Mouse (Mus musculus) Patski (cell line): ENCODE results near the gene Cct4. TPM values are rescaled to one million over a fixed set of nuclear protein-coding genes. Genes with fewer than 3 reads are reported as not detected.
A peak's percentile ranks its signal among the peaks of the same experiment; 100 is the strongest.

Experiments
- ATAC-seq: fragments of 100-300 bp; one replicate; pipeline ENCODE4 v1.8.0; 2021
- CTCF ChIA-PET: fragments of 350-600 bp; sonication (Branson Sonifier 250); formaldehyde crosslinking; loops from one replicate; lab custom pipeline; 2022; ENCODE audit warnings: inconsistent platforms; lab: Charles Lee
- POLR2A ChIA-PET: fragments of 350-600 bp; sonication (Branson Sonifier 250); formaldehyde crosslinking; loops from one replicate; lab custom pipeline; 2022; ENCODE audit warnings: antibody characterized with exemption, inconsistent platforms; lab: Charles Lee
- DNase-seq: peaks from one replicate; pipeline ENCODE4 v3.0.0-alpha.2; 2011; ENCODE audit warnings: low read depth, low spot score
- H3K27me3 ChIP-seq: fragments of 371-371 bp; one replicate; pipeline ENCODE4 v1.5.1; 2021
- CTCF ChIP-seq: fragments of 100-300 bp; IDR thresholded peaks from one replicate; pipeline ENCODE4 v1.5.1; 2021
- in situ Hi-C: fragments of 300-500 bp; cut with MboI; formaldehyde crosslinking; loops from 3 replicates; pipeline ENCODE4 v1.11.1; 2018; ENCODE audit warnings: low pct_unique_long_range_greater_than_20kb, mixed read lengths
- polyA plus RNA-seq: library from polyadenylated mRNA; unstranded; gene quantifications from one replicate; pipeline ENCODE4 v1.2.3, GENCODE M21; 2021

The Cct4 gene
- polyA plus RNA-seq, 1 experiment from 2014 or later = 260 TPM

GRCm38 (mm10) chr11:22981543-22981950, 8.8 kb upstream of the Cct4 start:
- CTCF ChIA-PET = interaction anchor here (1.1 to 1.4 kb wide), 3 partner anchors 12 to 25 kb away, joined by 3 to 6 read pairs (median 3); no protein-coding TSS in a partner anchor
- DNase-seq (no peak), ATAC-seq (peak; percentile 52)
- H3K27me3 ChIP-seq = no peaks in the 10 kb centered on the region
- in situ Hi-C loops = loop anchor here (25.0 kb wide), 2 partner anchors 581 to 781 kb away; partner anchors contain the start of gene Rel
- TF ChIP-seq CTCF = no peak
- POLR2A ChIA-PET = interaction anchor here (0.8 to 1.8 kb wide), 2 partner anchors 8 to 23 kb away, joined by 3 read pairs; no protein-coding TSS in a partner anchor

- ATAC-seq (peak; percentile 95), DNase-seq (no peak)
- in situ Hi-C loops = loop anchor here (25.0 kb wide), 2 partner anchors 580 to 780 kb away; partner anchors contain the start of gene Rel
- POLR2A ChIA-PET = interaction anchor here (0.8 to 1.8 kb wide), 3 partner anchors 8 to 22 kb away, joined by 3 to 4 read pairs (median 3); partner anchors contain the start of gene Cct4
- H3K27me3 ChIP-seq = no peaks in the 10 kb centered on the region
- TF ChIP-seq CTCF = peak; percentile 69
- CTCF ChIA-PET = interaction anchor here (1.0 to 1.4 kb wide), 7 partner anchors 9 to 356 kb away, joined by 3 to 6 read pairs (median 3); no protein-coding TSS in a partner anchor
Measured at GRCm38 (mm10) chr11:22981984-22982757, 8.1 kb upstream of the Cct4 start, which contains the start of the genes Gm28048 and Commd1. Gene Gm28048 (minus strand): TSS chr11:22982090. Gene Commd1 (minus strand): TSS chr11:22982382.

GRCm38 (mm10) chr11:22982846-22983245, 7.5 kb upstream of the Cct4 start:
- in situ Hi-C loops = loop anchor here (25.0 kb wide), 2 partner anchors 579 to 779 kb away; partner anchors contain the start of gene Rel
- CTCF ChIA-PET = interaction anchor here (1.0 to 1.4 kb wide), 5 partner anchors 8 to 357 kb away, joined by 3 to 6 read pairs (median 4); no protein-coding TSS in a partner anchor
- TF ChIP-seq CTCF = no peak

GRCm38 (mm10) chr11:22985510-22985909, 4.8 kb upstream of the Cct4 start:
- in situ Hi-C loops = loop anchor here (5.0 to 25.0 kb wide), 3 partner anchors 287 to 777 kb away; partner anchors contain the start of gene Rel
- H3K27me3 ChIP-seq = no peaks in the 10 kb centered on the region
- ATAC-seq (no peak), DNase-seq (no peak)
- TF ChIP-seq CTCF = no peak
- CTCF ChIA-PET = interaction anchor here (1.1 kb wide), 1 partner anchor 427 kb away, joined by 3 read pairs; no protein-coding TSS in a partner anchor
- POLR2A ChIA-PET = no interaction called here

More at GRCm38 (mm10) chr11:22982846-22983245, 7.5 kb upstream of the Cct4 start:
- no peaks in the 10 kb centered on the region for H3K27me3 ChIP-seq
- DNase-seq (no peak), ATAC-seq (no peak)
- POLR2A ChIA-PET = interaction anchor here (0.9 to 1.8 kb wide), 2 partner anchors 8 to 9 kb away, joined by 3 to 4 read pairs; partner anchors contain the start of gene Cct4

- DNase-seq (no peak), ATAC-seq (no peak)
- TF ChIP-seq CTCF = peak; percentile 90
- ChIA-PET POLR2A (interaction anchor here (0.6 kb wide), 1 partner anchor 16 kb away, joined by 7 read pairs; the partner anchor contains the start of gene Zrsr1), CTCF (interaction anchor here (0.7 to 1.8 kb wide), 13 partner anchors 10 to 781 kb away, joined by 3 to 6 read pairs (median 3); partner anchors contain the start of gene Fam161a)
- no peaks in the 10 kb centered on the region for H3K27me3 ChIP-seq
- in situ Hi-C loops = loop anchor here (5.0 to 25.0 kb wide), 3 partner anchors 285 to 775 kb away; partner anchors contain the start of gene Rel
Measured at GRCm38 (mm10) chr11:22987357-22987756, 3.0 kb upstream of the Cct4 start.

- in situ Hi-C loops = loop anchor here (5.0 to 25.0 kb wide), 3 partner anchors 283 to 773 kb away; partner anchors contain the start of gene Rel
- no peak for TF ChIP-seq CTCF
- no peaks in the 10 kb centered on the region for H3K27me3 ChIP-seq
- ATAC-seq (no peak), DNase-seq (no peak)
- CTCF ChIA-PET = interaction anchor here (1.4 kb wide), 1 partner anchor 281 kb away, joined by 4 read pairs; no protein-coding TSS in a partner anchor
- POLR2A ChIA-PET = interaction anchor here (0.9 to 1.7 kb wide), 4 partner anchors 7 to 382 kb away, joined by 3 to 4 read pairs (median 4); partner anchors contain the start of gene Commd1
Measured at GRCm38 (mm10) chr11:22989786-22990185, 533 bp upstream of the Cct4 start.

- ATAC-seq (no peak), DNase-seq (no peak)
- ChIA-PET CTCF (interaction anchor here (0.8 to 1.5 kb wide), 3 partner anchors 9 to 16 kb away, joined by 3 to 5 read pairs (median 4); partner anchors contain the start of genes Commd1 and Fam161a), POLR2A (interaction anchor here (0.6 to 1.7 kb wide), 6 partner anchors 9 to 557 kb away, joined by 3 to 4 read pairs (median 4); partner anchors contain the start of gene Commd1)
- in situ Hi-C loops = loop anchor here (25.0 kb wide), 2 partner anchors 571 to 771 kb away; partner anchors contain the start of gene Rel
- no peaks in the 10 kb centered on the region for H3K27me3 ChIP-seq
- no peak for TF ChIP-seq CTCF
Measured at GRCm38 (mm10) chr11:22991218-22991835, 1.0 kb downstream of the Cct4 start.

- DNase-seq (no peak), ATAC-seq (no peak)
- CTCF ChIA-PET = interaction anchor here (0.9 to 1.0 kb wide), 2 partner anchors 8 to 14 kb away, joined by 3 to 4 read pairs; no protein-coding TSS in a partner anchor
- POLR2A ChIA-PET = no interaction called here
- in situ Hi-C loops = loop anchor here (25.0 kb wide), 2 partner anchors 568 to 768 kb away; partner anchors contain the start of gene Rel
- H3K27me3 ChIP-seq = no peaks in the 10 kb centered on the region
- TF ChIP-seq CTCF = no peak
Measured at GRCm38 (mm10) chr11:22994271-22994670, 4.0 kb downstream of the Cct4 start.

- POLR2A ChIA-PET = no interaction called here
- DNase-seq = no peak
- TF ChIP-seq CTCF = no peak
- no peaks in the 10 kb centered on the region for H3K27me3 ChIP-seq
- in situ Hi-C loops = loop anchor here (25.0 kb wide), 2 partner anchors 567 to 767 kb away; partner anchors contain the start of gene Rel
- ATAC-seq = no peak
- CTCF ChIA-PET = interaction anchor here (1.1 kb wide), 1 partner anchor 12 kb away, joined by 3 read pairs; the partner anchor contains the start of gene Fam161a
Measured at GRCm38 (mm10) chr11:22995461-22995860, 5.1 kb downstream of the Cct4 start.
